Mouse (Mus musculus) erythroblast, embryonic 14.5 days (primary cell): ENCODE results near the gene Nectin1. TPM values are rescaled to one million over a fixed set of nuclear protein-coding genes. Genes with fewer than 3 reads are reported as not detected.

Experiments used
- H3K27me3 ChIP-seq: 2 replicates; pipeline ENCODE4 v1.6.1; 2012; ENCODE audit warnings: inconsistent platforms; ENCODE audit not compliant: control insufficient read depth
- H3K36me3 ChIP-seq: 2 replicates; pipeline ENCODE4 v1.6.1; 2012; ENCODE audit warnings: mild to moderate bottlenecking, inconsistent platforms; ENCODE audit not compliant: control insufficient read depth
- H3K4me1 ChIP-seq: 2 replicates; pipeline ENCODE4 v1.6.1; 2012; ENCODE audit warnings: inconsistent platforms; ENCODE audit not compliant: control insufficient read depth
- H3K4me3 ChIP-seq: replicated peaks from 2 replicates; pipeline ENCODE3; 2012; ENCODE audit warnings: moderate library complexity, mild to moderate bottlenecking, inconsistent platforms
- H3K9me3 ChIP-seq: 2 replicates; pipeline ENCODE4 v1.6.1; 2012; ENCODE audit warnings: low read length, inconsistent platforms, mixed read lengths; ENCODE audit not compliant: control insufficient read depth
- GATA1 ChIP-seq: IDR thresholded peaks from 2 replicates; pipeline ENCODE4 v1.6.1; 2012; ENCODE audit warnings: low read length, inconsistent platforms, mixed read lengths
- TAL1 ChIP-seq: IDR thresholded peaks from 3 replicates; pipeline ENCODE4 v1.6.1; 2012; ENCODE audit warnings: low read length, inconsistent platforms, mixed read lengths
- polyA plus RNA-seq: library from polyadenylated mRNA; stranded (reverse); fragments of >175 nt; gene quantifications from 2 replicates; pipeline ENCODE4 v1.2.3, GENCODE M21; 2012

Nectin1 gene
- polyA plus RNA-seq, 1 experiment: 0.24 TPM

DNA sequence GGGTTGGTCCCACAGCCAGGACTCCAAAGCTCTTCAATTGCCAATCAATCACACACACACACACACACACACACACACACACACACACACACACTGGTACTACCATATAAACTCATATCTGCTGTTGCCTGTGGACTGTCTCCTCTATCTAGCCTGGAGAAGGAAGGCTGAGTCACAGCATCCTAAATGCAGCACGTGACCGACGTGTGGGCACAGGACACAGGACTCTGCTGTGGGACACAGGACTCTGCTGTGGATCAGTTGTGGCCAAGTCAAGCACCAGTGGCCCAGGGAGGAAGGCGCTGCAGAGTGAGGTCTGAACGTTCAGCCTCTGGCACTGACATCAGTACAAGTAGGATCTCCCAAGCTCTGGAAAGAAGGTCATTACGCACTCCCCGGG lies 112.1 kb downstream of the Nectin1 start:
- Histone ChIP-seq H3K4me3 (no peak overlapping the region), H3K4me1 (no peaks in the 10 kb centered on the region), H3K36me3 (no peaks in the 10 kb centered on the region), H3K27me3 (no peaks in the 10 kb centered on the region), H3K9me3 (no peaks in the 10 kb centered on the region)
- TF ChIP-seq GATA1 (no peak), TAL1 (no peak)
